Mouse (Mus musculus) megakaryocyte, embryonic 14.5 days (primary cell): Measurements from ENCODE around the gene Rpl7a. TPM values are rescaled to one million over a fixed set of nuclear protein-coding genes. Genes with fewer than 3 reads are reported as not detected.
A peak's percentile ranks its signal among the peaks of the same experiment; 100 is the strongest.

Source experiments
- H3K27me3 ChIP-seq: replicated peaks from 2 replicates; pipeline ENCODE3; 2012; ENCODE audit warnings: inconsistent platforms
- H3K36me3 ChIP-seq: replicated peaks from 2 replicates; pipeline ENCODE3; 2012; ENCODE audit warnings: low read length, inconsistent platforms, mixed read lengths
- H3K4me1 ChIP-seq: 2 replicates; pipeline ENCODE4 v1.6.1; 2012; ENCODE audit warnings: inconsistent platforms
- H3K4me3 ChIP-seq: replicated peaks from 2 replicates; pipeline ENCODE3; 2012; ENCODE audit warnings: moderate library complexity, mild to moderate bottlenecking, inconsistent platforms
- H3K9me3 ChIP-seq: 2 replicates; pipeline ENCODE4 v1.6.1; 2012; ENCODE audit warnings: inconsistent platforms
- FLI1 ChIP-seq: IDR thresholded peaks from 2 replicates; pipeline ENCODE4 v1.6.1; 2012; ENCODE audit warnings: low read length, inconsistent platforms, mixed read lengths
- GATA1 ChIP-seq: IDR thresholded peaks from 3 replicates; pipeline ENCODE4 v1.6.1; 2012; ENCODE audit warnings: mixed read lengths, low read length, inconsistent platforms, borderline replicate concordance
- polyA plus RNA-seq: library from polyadenylated mRNA; stranded (reverse); fragments of >175 nt; gene quantifications from 2 replicates; pipeline ENCODE4 v1.2.3, GENCODE M21; 2012; ENCODE audit warnings: low replicate concordance; ENCODE audit not compliant: insufficient read depth

Rpl7a gene
- polyA plus RNA-seq, 1 experiment: 5,014 TPM

- peak overlapping the region; percentile 64 for H3K4me3 ChIP-seq
Observed at GRCm38 (mm10) chr2:26913416-26914147, 3.0 kb downstream of the Rpl7a start.

GRCm38 (mm10) chr2:26914148-26914941, 3.8 kb downstream of the Rpl7a start:
- H3K4me3 ChIP-seq: peak overlapping the region; percentile 35
- H3K36me3 ChIP-seq: peaks cover 62% of the 10 kb centered on the region
- peaks cover 87% of the 10 kb centered on the region for H3K4me1 ChIP-seq
- H3K27me3 ChIP-seq: no peaks in the 10 kb centered on the region
- TF ChIP-seq GATA1 (no peak), FLI1 (no peak)
- H3K9me3 ChIP-seq: no peaks in the 10 kb centered on the region

More at GRCm38 (mm10) chr2:26913416-26914147, 3.0 kb downstream of the Rpl7a start:
- Histone ChIP-seq H3K9me3 (no peaks in the 10 kb centered on the region), H3K27me3 (no peaks in the 10 kb centered on the region), H3K4me1 (peaks cover 87% of the 10 kb centered on the region), H3K36me3 (peaks cover 58% of the 10 kb centered on the region)
- TF ChIP-seq FLI1 (no peak), GATA1 (no peak)

- H3K4me1 ChIP-seq: peaks cover 90% of the 10 kb centered on the region
- no peaks in the 10 kb centered on the region for H3K9me3 ChIP-seq
- TF ChIP-seq GATA1 (no peak), FLI1 (peak; percentile 51; the same call in 1 of the 2 replicates)
- peaks cover 78% of the 10 kb centered on the region for H3K36me3 ChIP-seq
- H3K27me3 ChIP-seq: no peaks in the 10 kb centered on the region
- H3K4me3 ChIP-seq: peak within 1 kb of the TSS; percentile 99
Observed at GRCm38 (mm10) chr2:26915927-26916728, 5.6 kb downstream of the Rpl7a start, which contains the start of the genes Surf2 and Surf1. Gene Surf2, plus strand, starts transcription at chr2:26916367. Gene Surf1, minus strand, starts transcription at chr2:26916530.

GRCm38 (mm10) chr2:26916738-26917137, 6.2 kb downstream of the Rpl7a start:
- TF ChIP-seq GATA1: no peak
- TF ChIP-seq FLI1: no peak
- Histone ChIP-seq H3K36me3 (peaks cover 78% of the 10 kb centered on the region), H3K27me3 (no peaks in the 10 kb centered on the region), H3K4me1 (peaks cover 87% of the 10 kb centered on the region), H3K4me3 (peak overlapping the region; percentile 99), H3K9me3 (no peaks in the 10 kb centered on the region)

GRCm38 (mm10) chr2:26919684-26920083, 9.1 kb downstream of the Rpl7a start:
- no peak overlapping the region for H3K4me3 ChIP-seq
- peaks cover 78% of the 10 kb centered on the region for H3K36me3 ChIP-seq
- H3K27me3 ChIP-seq: no peaks in the 10 kb centered on the region
- H3K4me1 ChIP-seq: peaks cover 62% of the 10 kb centered on the region
- TF ChIP-seq GATA1: no peak
- TF ChIP-seq FLI1: no peak
- no peaks in the 10 kb centered on the region for H3K9me3 ChIP-seq

GRCm38 (mm10) chr2:26920190-26920855, 9.8 kb downstream of the Rpl7a start:
- H3K27me3 ChIP-seq: no peaks in the 10 kb centered on the region
- no peaks in the 10 kb centered on the region for H3K9me3 ChIP-seq
- peaks cover 62% of the 10 kb centered on the region for H3K4me1 ChIP-seq
- peaks cover 83% of the 10 kb centered on the region for H3K36me3 ChIP-seq
- no peak overlapping the region for H3K4me3 ChIP-seq
- TF ChIP-seq GATA1 (no peak), FLI1 (no peak)

GRCm38 (mm10) chr2:26921784-26922183, 11.2 kb downstream of the Rpl7a start:
- Histone ChIP-seq H3K27me3 (no peaks in the 10 kb centered on the region), H3K4me1 (peaks cover 55% of the 10 kb centered on the region), H3K36me3 (peaks cover 97% of the 10 kb centered on the region), H3K4me3 (no peak overlapping the region), H3K9me3 (no peaks in the 10 kb centered on the region)
- TF ChIP-seq GATA1 (no peak), FLI1 (no peak)

- Histone ChIP-seq H3K4me1 (peaks cover 72% of the 10 kb centered on the region), H3K36me3 (peaks cover 89% of the 10 kb centered on the region), H3K9me3 (no peaks in the 10 kb centered on the region), H3K4me3 (peak overlapping the region; percentile 71), H3K27me3 (no peaks in the 10 kb centered on the region)
- TF ChIP-seq FLI1: no peak
- no peak for TF ChIP-seq GATA1
Observed at GRCm38 (mm10) chr2:26927745-26928476, 17.3 kb downstream of the Rpl7a start.
